Mouse (Mus musculus) bone marrow, adult 2 months (tissue): Measurements from ENCODE around the gene Bcl2l15.

Experiments
- CTCF ChIP-seq: fragments of 200-500 bp; IDR thresholded peaks from 2 replicates; pipeline ENCODE4 v1.5.1; 2011; ENCODE audit warnings: low read length, control low read depth; ENCODE audit not compliant: control insufficient read depth, insufficient read depth
- POLR2A ChIP-seq: fragments of 200-500 bp; IDR thresholded peaks from 2 replicates; pipeline ENCODE4 v1.6.1; 2011; ENCODE audit warnings: low read depth, mild to moderate bottlenecking, control low read depth, low read length, borderline replicate concordance; ENCODE audit not compliant: control insufficient read depth

DNA sequence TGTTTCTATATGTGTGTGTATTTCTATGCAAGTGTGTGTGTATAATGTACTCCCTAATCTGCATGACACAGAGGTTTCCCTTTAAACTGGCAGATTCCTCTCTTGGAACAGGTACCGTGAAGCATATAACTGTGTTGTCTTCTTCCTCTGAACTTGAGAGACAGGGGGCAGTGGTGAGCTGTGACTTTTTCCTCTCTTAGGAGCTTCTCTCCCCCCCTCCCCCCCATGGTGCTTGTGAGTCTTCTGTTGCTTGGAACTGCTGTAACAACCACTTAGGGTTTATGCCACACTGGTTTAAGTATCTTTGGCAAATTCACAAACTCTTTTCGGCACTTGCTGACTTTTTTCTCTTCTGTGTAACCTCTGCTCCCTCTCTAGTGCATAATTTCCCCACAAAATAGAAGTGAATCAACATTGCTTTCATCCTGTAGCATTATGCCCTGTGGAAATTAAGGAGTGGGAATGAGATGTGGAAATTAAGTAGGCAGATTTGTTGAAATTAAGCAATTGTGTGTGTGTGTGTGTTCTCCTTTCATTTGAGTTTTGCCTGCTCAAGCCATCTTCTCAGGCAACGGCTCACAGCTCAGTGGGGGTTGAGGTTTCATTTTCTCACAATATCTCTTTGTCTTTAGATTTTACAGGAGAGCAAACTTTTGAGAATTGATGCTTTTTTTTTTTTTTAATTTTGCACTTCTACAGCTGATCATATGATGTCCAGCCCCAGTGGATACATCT, 20.3 kb downstream of the Bcl2l15 start:
- TF ChIP-seq CTCF = peak; percentile 48
- TF ChIP-seq POLR2A = no peak
